Mouse (Mus musculus) lung, postnatal 0 days (tissue): ENCODE results near the gene Gm21954.

Experiments
- CTCF ChIP-seq: IDR thresholded peaks from 2 replicates; pipeline ENCODE4 v1.5.1; 2016; ENCODE audit warnings: antibody characterized with exemption, mild to moderate bottlenecking
- EP300 ChIP-seq: IDR thresholded peaks from 2 replicates; pipeline ENCODE4 v1.6.1; 2016; ENCODE audit warnings: antibody characterized with exemption, mild to moderate bottlenecking, control low read depth

DNA sequence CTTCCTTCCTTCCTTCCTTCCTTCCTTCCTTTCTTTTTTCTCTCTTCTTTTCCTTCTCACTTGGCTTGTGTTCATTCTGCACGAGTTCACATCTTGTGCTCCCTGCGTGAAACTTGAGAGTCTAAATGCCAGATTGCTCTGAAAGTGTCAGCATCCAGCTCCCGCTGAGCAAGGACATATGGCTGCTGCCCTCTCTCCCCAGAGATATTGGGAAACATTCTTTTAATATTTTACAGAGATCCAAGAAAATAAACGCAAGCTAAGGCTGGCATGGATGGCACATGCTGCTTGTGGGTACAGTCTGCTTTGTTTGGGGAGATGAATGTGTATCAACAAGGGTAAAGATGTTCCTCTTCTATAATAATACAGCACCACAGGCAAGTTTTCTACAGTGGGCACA lies 11.3 kb upstream of the Gm21954 start:
- no peak for TF ChIP-seq CTCF
- no peak for TF ChIP-seq EP300
